Mouse (Mus musculus) thymus, adult 2 months (tissue): ENCODE results near the gene Themis3. TPM values are rescaled to one million over a fixed set of nuclear protein-coding genes. Genes with fewer than 3 reads are reported as not detected.
A peak's percentile ranks its signal among the peaks of the same experiment; 100 is the strongest.
"Not testable (repeated sequence)": the region's sequence is repeated elsewhere in the genome, so short reads cannot be mapped to it uniquely, and the experiment has no call there.

Experiments used
- DNase-seq: peaks from one replicate; pipeline ENCODE4 v3.0.0; 2021
- H3K27ac ChIP-seq: fragments of 200-500 bp; 2 replicates; pipeline ENCODE4 v1.5.1; 2012; ENCODE audit warnings: low read length, control low read depth; ENCODE audit not compliant: control insufficient read depth, insufficient read depth
- H3K27me3 ChIP-seq: fragments of 200-500 bp; 2 replicates; pipeline ENCODE4 v1.6.1; 2012; ENCODE audit warnings: mild to moderate bottlenecking, low read length, moderate library complexity, mixed read lengths; ENCODE audit not compliant: control insufficient read depth, insufficient read depth
- H3K36me3 ChIP-seq: fragments of 200-500 bp; 2 replicates; pipeline ENCODE4 v1.6.1; 2012; ENCODE audit warnings: mild to moderate bottlenecking, low read length, moderate library complexity; ENCODE audit not compliant: control insufficient read depth, insufficient read depth
- H3K4me1 ChIP-seq: fragments of 200-500 bp; replicated peaks from 2 replicates; pipeline ENCODE4 v1.6.1; 2012; ENCODE audit warnings: low read length; ENCODE audit not compliant: control insufficient read depth, insufficient read depth
- H3K4me3 ChIP-seq: fragments of 200-500 bp; 2 replicates; pipeline ENCODE4 v1.5.1; 2012; ENCODE audit warnings: mild to moderate bottlenecking, low read length, control low read depth, moderate library complexity; ENCODE audit not compliant: control insufficient read depth, insufficient read depth
- CTCF ChIP-seq: fragments of 200-500 bp; IDR thresholded peaks from 2 replicates; pipeline ENCODE4 v1.5.1; 2012; ENCODE audit warnings: mild to moderate bottlenecking, control low read depth, low read length, moderate library complexity, borderline replicate concordance; ENCODE audit not compliant: control insufficient read depth, poor library complexity, insufficient read depth; ENCODE audit errors: extremely low read depth
- POLR2A ChIP-seq: fragments of 200-500 bp; IDR thresholded peaks from 2 replicates; pipeline ENCODE4 v1.6.1; 2012; ENCODE audit warnings: mild to moderate bottlenecking, low read length, control low read depth, moderate library complexity; ENCODE audit not compliant: control insufficient read depth, poor library complexity, insufficient read depth; ENCODE audit errors: extremely low read depth
- WGBS: fragments of 180-500 bp; shearing (Covaris S2); methylation state at CpG from one replicate; pipeline ENCODE4 v1.1.7; 2018; 5-methylcytosine and 5-hydroxymethylcytosine counted together
- polyA plus RNA-seq: library from polyadenylated mRNA; depleted of rRNA; stranded (reverse); fragments of >200 nt; gene quantifications from 2 replicates; pipeline ENCODE4 v1.2.3, GENCODE M21; 2012

Themis3 gene
- polyA plus RNA-seq, 1 experiment: not detected

DNA sequence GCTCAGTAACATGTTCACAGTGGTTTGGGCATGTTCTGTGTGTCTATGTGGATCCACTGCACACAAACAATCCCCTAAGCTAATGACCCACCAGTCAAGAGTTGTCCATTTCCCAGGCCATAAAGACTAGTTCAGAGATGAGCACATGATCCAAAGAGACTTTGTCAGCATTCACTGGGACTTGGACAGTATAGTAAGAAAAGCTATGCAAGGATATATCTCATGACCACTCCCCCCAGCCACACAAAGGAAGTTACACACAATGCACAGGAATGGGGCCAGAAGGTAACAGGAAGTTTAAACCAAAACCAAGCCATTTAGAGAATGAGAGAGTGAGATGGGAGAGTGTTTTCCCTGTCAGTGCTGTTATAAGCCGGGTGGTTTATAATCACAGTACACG lies 33.0 kb downstream of the Themis3 start:
- H3K27ac ChIP-seq: no peak overlapping the region
- DNase-seq: no peak
- no peaks in the 10 kb centered on the region for H3K27me3 ChIP-seq
- no peak overlapping the region for H3K4me3 ChIP-seq
- no peaks in the 10 kb centered on the region for H3K36me3 ChIP-seq
- no peaks in the 10 kb centered on the region for H3K4me1 ChIP-seq
- WGBS: 29% methylated on average over 2 of the region's 2 CpGs
- no peak for TF ChIP-seq POLR2A
- TF ChIP-seq CTCF: no peak

GRCm38 (mm10) chr17:66558404-66559317 lies 35.8 kb downstream of the Themis3 start:
- H3K4me3 ChIP-seq: no peak overlapping the region
- peak; percentile 4 for DNase-seq
- H3K27me3 ChIP-seq: no peaks in the 10 kb centered on the region
- TF ChIP-seq POLR2A (no peak), CTCF (no peak)
- H3K4me1 ChIP-seq: no peaks in the 10 kb centered on the region
- H3K27ac ChIP-seq: no peak overlapping the region
- 95% methylated on average over 17 of the region's 17 CpGs for WGBS
- H3K36me3 ChIP-seq: no peaks in the 10 kb centered on the region

DNA sequence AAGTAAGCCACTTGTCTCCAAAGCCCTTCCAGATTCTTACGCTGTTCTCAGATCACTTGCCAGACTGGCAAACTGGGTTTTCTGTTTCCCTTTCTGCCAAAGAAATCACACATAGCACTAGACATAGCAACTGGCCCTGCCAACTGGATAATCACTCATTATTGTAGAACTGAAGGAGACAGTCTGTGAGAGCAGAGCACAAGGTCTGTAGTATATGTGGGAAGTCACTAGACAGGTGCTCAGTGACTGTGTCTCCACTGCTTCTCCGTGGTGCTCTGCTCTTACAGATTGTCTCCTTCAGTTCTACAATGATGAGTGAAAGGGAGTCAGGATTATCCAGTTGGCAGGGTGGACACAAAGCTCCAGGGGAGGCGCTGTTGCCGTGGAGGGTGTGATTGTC lies 41.7 kb downstream of the Themis3 start:
- no peaks in the 10 kb centered on the region for H3K27me3 ChIP-seq
- H3K36me3 ChIP-seq: no peaks in the 10 kb centered on the region
- H3K4me1 ChIP-seq: no peaks in the 10 kb centered on the region
- no peak for TF ChIP-seq CTCF
- H3K4me3 ChIP-seq: no peak overlapping the region
- DNase-seq: no peak
- 84% methylated on average over 4 of the region's 4 CpGs for WGBS
- no peak overlapping the region for H3K27ac ChIP-seq

GRCm38 (mm10) chr17:66550486-66550885 lies 43.9 kb downstream of the Themis3 start:
- H3K4me3 ChIP-seq: no peak overlapping the region
- H3K27ac ChIP-seq: no peak overlapping the region
- no peaks in the 10 kb centered on the region for H3K4me1 ChIP-seq
- no peak for DNase-seq
- 93% methylated on average over 5 of the region's 5 CpGs for WGBS
- H3K27me3 ChIP-seq: no peaks in the 10 kb centered on the region
- TF ChIP-seq CTCF (no peak), POLR2A (no peak)
- H3K36me3 ChIP-seq: no peaks in the 10 kb centered on the region

GRCm38 (mm10) chr17:66532285-66532684 lies 62.1 kb downstream of the Themis3 start:
- 70% methylated on average over 1 of the region's 1 CpGs for WGBS
- H3K27me3 ChIP-seq: no peaks in the 10 kb centered on the region
- H3K36me3 ChIP-seq: no peaks in the 10 kb centered on the region
- H3K27ac ChIP-seq: no peak overlapping the region
- no peaks in the 10 kb centered on the region for H3K4me1 ChIP-seq
- TF ChIP-seq CTCF: no peak
- no peak for TF ChIP-seq POLR2A
- no peak overlapping the region for H3K4me3 ChIP-seq
- DNase-seq: no peak

- Histone ChIP-seq H3K4me3 (no peak overlapping the region), H3K27me3 (no peaks in the 10 kb centered on the region), H3K36me3 (no peaks in the 10 kb centered on the region), H3K27ac (no peak overlapping the region), H3K4me1 (peaks cover 8% of the 10 kb centered on the region)
- 89% methylated on average over 5 of the region's 5 CpGs for WGBS
- TF ChIP-seq CTCF: no peak
- TF ChIP-seq POLR2A: no peak
- DNase-seq: no peak
Measured at GRCm38 (mm10) chr17:66523396-66523795, 71.0 kb downstream of the Themis3 start.

- not testable (repeated sequence) for H3K4me3 ChIP-seq, H3K27me3 ChIP-seq, H3K27ac ChIP-seq, H3K36me3 ChIP-seq, DNase-seq
- WGBS: 88% methylated on average over 1 of the region's 1 CpGs
- H3K4me1 ChIP-seq: peaks cover 11% of the 10 kb centered on the region
Measured at GRCm38 (mm10) chr17:66522631-66523030, 71.8 kb downstream of the Themis3 start.
